Mouse (Mus musculus): ENCODE measurements around the gene Fndc8.
A peak's percentile ranks its signal among the peaks of the same experiment; 100 is the strongest.

The Fndc8 gene

GRCm38 (mm10) chr11:82891936-82892335 lies at the start of gene Fndc8:
Gene Fndc8 (plus strand): TSS chr11:82892124.
- DNase-seq, result no peak

GRCm38 (mm10) chr11:82844771-82845414 lies 47.0 kb upstream of the Fndc8 start:
- no peak for DNase-seq

- peak; percentile 49 to 54 for DNase-seq
Measured at GRCm38 (mm10) chr11:82845415-82846078, 46.4 kb upstream of the Fndc8 start.

- peak in 1 of 2 experiments; percentile 8 for DNase-seq
Measured at GRCm38 (mm10) chr11:82846079-82846436, 45.9 kb upstream of the Fndc8 start.

DNA sequence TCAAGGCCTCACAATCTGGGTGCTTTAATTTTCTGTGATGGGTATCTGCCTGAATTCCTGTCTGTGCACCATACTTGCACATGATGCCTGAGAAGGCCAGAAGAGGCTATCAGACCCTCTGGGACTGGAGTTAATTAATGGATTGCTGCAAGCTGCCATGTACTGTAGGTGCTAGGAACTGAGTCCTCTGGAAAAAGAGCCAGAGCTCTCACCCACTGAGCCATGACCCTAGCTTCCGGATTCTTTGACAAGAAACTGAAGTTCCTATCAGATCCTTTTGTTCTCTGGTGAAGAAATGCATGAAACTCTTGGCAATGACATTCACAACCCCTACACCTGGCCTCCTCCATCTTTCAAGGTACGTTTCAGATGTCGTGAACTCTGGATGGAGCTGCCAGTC lies 45.0 kb upstream of the Fndc8 start:
- no peak for DNase-seq

GRCm38 (mm10) chr11:82847571-82848000 lies 44.3 kb upstream of the Fndc8 start:
- DNase-seq, result no peak

DNA sequence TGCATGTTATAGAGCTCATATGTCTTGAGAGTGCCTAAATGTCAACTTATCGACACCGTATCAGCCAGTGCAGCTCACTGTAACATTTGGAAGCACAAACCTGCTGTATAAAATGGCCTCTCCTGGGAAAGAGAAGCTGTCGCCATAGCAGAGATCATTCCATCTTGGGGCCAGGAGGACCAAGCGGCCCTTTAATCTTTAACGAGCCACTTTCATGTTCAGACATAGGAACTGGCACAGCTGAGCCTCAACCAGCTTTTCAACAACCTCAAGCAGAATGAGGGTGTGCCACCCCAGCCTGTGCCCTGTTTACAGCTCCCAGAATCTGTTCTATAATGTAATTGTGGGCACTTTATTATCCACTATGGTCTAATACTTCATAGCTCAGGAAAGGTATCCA lies 41.7 kb upstream of the Fndc8 start:
- DNase-seq, result no peak

GRCm38 (mm10) chr11:82852115-82852514 lies 39.8 kb upstream of the Fndc8 start:
- DNase-seq, result no peak

- DNase-seq, result no peak
Measured at GRCm38 (mm10) chr11:82852540-82852939, 39.4 kb upstream of the Fndc8 start.

DNA sequence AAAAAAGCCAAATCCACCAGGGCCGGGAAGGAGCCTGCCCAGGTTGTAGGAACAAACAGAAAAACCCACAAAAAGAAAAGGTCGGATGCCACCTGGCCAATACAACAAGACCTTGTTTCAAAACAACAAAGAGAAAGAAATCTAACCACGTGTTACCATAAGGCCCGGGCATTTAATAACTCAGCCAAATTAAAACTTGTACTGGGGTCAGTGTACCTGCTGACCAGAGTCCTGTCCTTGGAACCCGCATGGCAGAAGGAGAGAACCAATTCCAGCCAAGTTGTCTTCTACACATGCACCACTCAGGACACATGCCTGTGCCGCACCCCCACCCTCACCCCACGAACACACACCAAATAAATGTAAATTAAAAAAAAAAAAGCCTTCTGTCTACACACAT lies 39.0 kb upstream of the Fndc8 start:
- DNase-seq, result no peak

- no peak for DNase-seq
Measured at GRCm38 (mm10) chr11:82854111-82854510, 37.8 kb upstream of the Fndc8 start.

DNA sequence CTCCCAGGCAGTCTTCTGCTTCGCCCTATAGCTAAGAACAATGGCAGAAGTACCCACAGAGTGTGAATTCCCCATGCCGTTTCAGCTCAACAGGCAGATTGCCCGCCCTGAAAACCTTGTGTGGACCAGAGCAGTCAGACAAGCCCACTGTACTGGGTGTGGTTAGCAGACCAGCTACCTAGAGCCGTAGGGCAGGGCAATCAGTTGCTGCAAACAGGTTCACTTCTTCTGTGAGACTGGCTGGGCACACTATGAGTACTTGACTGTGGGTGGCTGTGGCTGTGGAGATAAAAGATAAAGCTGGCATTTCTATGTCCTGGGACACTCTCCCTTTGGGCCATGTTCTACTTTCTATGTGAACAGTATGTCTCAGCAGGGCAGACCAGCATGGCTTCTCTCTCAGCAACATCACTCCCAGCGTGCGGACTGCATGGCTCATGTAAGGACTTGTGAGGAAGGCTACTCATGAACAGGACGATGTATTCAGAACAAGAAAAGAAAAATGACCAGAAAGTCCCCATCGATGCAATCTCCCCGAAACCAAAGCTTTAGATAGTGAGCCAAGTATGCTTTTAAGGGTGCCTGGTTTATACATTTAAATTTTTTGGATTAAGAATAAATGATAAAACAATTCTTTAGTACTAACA lies 36.5 kb upstream of the Fndc8 start:
- no peak for DNase-seq

- peak; percentile 27 to 45 for DNase-seq
Measured at GRCm38 (mm10) chr11:82856032-82856431, 35.9 kb upstream of the Fndc8 start.

DNA sequence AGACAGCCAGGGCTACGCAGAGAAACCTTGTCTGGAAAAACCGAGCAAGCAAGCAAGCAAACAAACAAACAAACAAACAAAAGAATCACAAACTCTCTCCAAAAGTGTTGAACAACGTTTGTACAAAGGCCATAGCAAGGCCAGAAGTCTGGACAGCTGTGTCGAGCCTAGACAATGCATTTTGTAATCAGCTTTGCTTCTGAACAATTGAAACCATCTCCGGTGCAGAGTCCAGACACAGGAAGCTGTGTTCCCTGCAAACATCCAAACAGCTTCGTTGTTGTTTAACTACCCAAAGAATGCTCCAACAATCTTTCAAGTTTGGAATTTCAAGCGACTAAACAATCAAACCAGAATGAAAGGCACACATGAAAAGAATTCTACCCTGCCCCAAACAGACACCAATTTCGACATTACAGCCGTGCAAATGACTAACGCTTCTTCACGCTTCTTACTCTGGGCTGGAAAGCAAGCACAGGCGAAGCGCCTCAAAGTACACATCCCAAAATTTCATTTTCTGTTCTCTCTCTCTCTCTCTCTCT lies 34.5 kb upstream of the Fndc8 start:
- DNase-seq, result no peak

DNA sequence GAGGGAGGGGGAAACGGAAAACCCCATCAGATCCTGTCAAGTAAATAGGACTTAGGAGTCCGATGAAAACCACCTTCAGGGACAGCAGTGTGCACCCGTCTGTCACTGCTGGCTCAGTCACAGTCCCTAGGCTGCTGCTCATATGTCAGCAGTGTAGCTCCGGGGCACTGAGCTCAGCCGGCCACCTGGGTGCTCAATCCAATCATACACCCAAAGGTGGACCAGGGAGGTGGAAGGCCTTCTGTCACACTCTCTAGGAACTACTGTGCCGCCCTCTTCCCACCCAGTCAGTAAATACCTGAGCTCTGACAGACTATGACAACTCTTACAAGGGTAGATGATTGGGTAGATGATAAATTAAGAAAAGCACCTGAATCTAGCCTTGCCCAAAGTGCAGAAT lies 31.2 kb upstream of the Fndc8 start:
- no peak for DNase-seq

GRCm38 (mm10) chr11:82861558-82861957 lies 30.4 kb upstream of the Fndc8 start:
- no peak for DNase-seq

DNA sequence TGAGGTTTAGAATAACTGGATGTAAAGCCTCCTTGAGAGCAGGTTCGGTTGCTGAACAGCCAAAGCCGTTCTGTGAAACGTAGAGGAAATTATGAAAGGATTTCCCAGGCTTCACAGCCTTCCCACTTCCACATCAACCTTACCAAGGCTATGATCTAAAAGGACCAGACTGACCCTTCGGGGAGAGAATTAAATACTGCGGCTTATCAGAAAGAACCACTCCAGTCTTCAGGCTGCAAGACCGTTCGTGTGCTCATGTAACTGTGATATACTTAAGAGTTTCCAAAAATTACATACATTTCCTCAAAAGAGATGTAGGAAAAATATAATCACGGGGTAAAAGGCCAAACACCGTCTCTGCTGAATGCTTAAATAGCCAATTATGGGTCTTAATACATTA lies 29.3 kb upstream of the Fndc8 start:
- DNase-seq, result no peak

GRCm38 (mm10) chr11:82863059-82863458 lies 28.9 kb upstream of the Fndc8 start:
- no peak for DNase-seq

DNA sequence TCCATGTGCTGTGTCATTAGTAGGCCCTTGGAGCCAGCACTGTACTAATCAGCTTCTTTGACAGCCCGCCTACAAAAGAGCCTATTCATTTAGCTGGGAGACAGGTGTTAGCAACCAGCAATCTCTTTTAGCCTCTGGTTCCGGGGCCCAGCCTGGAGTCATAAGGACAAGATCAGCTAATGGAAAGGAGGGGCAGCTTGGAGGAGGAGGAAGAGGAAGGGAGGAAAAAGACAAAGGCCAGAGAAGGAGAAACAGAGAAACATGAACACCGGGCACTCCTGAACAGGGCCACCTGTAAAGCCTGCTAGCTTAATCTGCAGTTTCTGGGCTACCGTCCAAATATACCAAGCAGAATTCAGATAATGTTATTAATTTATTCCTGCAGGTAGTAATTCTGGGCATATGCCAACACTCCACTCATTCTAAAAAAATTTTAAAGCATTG lies 28.4 kb upstream of the Fndc8 start:
- no peak for DNase-seq

- DNase-seq, result no peak
Measured at GRCm38 (mm10) chr11:82865957-82866356, 26.0 kb upstream of the Fndc8 start.

- no peak for DNase-seq
Measured at GRCm38 (mm10) chr11:82866850-82867564, 24.9 kb upstream of the Fndc8 start.

DNA sequence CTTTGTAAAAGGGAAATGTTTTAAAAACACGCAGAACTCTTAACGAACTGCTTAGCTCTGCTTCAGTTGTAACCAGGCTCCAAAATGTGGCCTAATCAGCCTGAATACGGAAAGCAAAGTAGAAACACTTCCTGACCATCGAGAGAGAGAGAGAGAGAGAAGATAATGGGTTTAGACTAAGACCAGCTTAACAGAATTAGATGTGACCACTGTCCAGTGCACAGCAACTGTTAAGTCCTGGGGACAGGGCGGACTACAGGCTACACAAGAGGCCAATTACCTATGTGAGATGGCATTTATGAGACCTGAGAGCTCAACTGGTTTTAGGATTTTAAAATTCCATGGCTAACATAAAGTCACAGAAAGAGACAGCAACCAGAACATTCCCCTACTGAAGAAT lies 24.0 kb upstream of the Fndc8 start:
- no peak for DNase-seq

DNA sequence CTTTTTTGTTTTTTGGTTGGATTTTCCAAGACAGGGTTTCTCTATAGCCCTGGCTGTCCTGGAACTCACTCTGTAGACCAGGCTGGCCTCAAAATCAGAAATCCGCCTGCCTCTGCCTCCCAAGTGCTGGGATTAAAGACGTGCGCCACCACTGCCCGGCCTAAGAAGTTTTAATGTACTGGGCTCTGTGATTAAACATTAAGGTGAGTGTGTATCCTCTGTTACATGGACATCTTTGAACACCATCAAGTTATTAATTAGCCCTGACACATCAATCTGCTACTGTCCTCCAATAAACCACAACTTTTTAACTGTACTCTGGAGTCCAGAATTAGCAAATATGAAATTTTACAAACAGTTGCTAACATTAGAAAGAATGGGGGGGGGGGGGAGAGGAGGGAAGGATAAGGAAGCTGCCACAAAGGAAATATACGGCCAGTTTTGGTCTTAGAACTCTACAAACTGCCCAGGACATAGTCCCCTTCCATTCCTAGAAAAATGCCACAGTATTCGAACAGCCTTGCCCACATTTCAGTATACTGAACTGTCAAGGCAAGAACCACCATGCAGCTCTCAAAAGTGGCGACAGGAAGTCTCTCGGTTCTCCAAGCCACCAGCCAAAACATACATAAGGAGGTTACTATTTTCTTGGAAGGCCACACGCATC lies 22.3 kb upstream of the Fndc8 start:
- DNase-seq, result peak in 1 of 2 experiments; percentile 16
